Mouse (Mus musculus): ENCODE measurements around the gene Actn1. TPM values are rescaled to one million over a fixed set of nuclear protein-coding genes. Genes with fewer than 3 reads are reported as not detected.

The Actn1 gene
- total and polyA plus RNA-seq, 3 experiments, result 29.0 to 31.7 (median 30.6) TPM

DNA sequence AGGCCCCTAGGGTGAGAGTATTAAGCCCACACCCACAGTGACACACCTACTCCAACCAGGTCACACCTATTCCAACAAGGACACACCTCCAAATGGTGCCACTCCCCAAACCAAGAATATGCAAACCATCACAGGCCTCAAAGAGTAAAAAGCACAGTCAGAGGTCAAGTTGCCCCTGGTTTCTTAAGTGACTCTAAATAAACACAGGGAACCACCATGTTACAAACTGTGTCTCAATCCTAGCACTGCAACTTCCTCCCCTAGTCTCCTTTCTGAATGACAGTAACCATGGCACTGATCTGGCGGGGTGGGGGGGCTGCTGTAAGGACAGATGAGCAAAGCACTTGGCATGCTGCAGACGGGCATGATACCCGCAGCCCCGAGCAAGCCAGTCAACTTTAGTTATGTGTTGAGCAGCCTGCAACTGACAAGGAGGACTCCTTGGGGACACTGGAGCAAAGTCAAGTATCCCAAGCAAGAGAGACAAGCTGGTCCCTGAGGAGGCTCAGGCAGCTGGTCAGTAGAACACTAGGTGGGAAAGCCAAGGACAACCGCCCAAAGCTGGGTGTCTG is 132.9 kb downstream of the Actn1 start:
- peaks cover 26% of the 10 kb centered on the region for H3K4me1 ChIP-seq (ENCODE audit: control insufficient read depth, insufficient read depth, low read length)
- intact Hi-C loops (cut with DNase I), result no loop called here

DNA sequence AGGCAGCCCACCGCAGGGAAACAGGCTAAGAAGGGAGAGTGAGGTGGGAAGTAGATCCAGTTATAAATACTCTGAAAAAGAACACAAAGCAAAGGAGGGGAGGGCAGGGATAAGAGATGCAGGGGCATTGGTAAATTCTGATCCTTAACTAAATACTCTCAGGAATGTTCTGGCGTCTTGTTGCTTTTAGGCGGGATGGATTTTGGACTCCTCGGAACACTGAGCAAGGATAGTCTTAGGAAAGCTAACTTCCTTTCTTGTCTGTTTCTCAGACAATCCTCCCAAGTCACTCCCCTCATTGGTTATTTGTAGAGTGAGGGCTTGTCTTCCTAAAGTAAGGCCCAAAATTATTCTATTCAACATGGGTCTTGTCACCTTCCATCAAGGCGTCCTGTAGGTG is 134.9 kb downstream of the Actn1 start:
- no peak overlapping the region for H3K9ac ChIP-seq (ENCODE audit: low read depth, low read length)
- H3K27ac ChIP-seq, result no peak overlapping the region
- H3K4me1 ChIP-seq (ENCODE audit: control insufficient read depth, insufficient read depth, low read length), result peaks cover 14% of the 10 kb centered on the region
- peaks cover 9% of the 10 kb centered on the region for H3K36me3 ChIP-seq (ENCODE audit: control insufficient read depth, insufficient read depth, low read length)
- 91% methylated on average over 5 of the region's 5 CpGs for WGBS
- intact Hi-C loops (cut with DNase I), result no loop called here
- H3K27me3 ChIP-seq (ENCODE audit: control insufficient read depth, insufficient read depth, low read length), result no peaks in the 10 kb centered on the region
- H3K79me2 ChIP-seq (replicated peaks; ENCODE audit: control insufficient read depth, insufficient read depth, low read length), result no peaks in the 10 kb centered on the region; the same call in 1 of the 2 replicates
- DNase-seq, result no peak
- TF ChIP-seq CTCF (IDR thresholded peaks at IDR 0.05) (no peak), EP300 (IDR thresholded peaks at IDR 0.05; ENCODE audit: insufficient read depth, low read depth, low read length) (no peak), POLR2A (IDR thresholded peaks at IDR 0.05; ENCODE audit: insufficient read depth, low read depth, low read length) (no peak)
- no peak overlapping the region for H3K4me3 ChIP-seq

More for the DNA sequence above, 132.9 kb downstream of the Actn1 start:
- Histone ChIP-seq H3K36me3 (ENCODE audit: control insufficient read depth, insufficient read depth, low read length) (peaks cover 6% of the 10 kb centered on the region; the same call in 1 of the 2 replicates), H3K9ac (ENCODE audit: low read depth, low read length) (no peak overlapping the region), H3K79me2 (replicated peaks; ENCODE audit: control insufficient read depth, insufficient read depth, low read length) (no peaks in the 10 kb centered on the region), H3K27me3 (ENCODE audit: control insufficient read depth, insufficient read depth, low read length) (no peaks in the 10 kb centered on the region), H3K27ac (no peak overlapping the region), H3K4me3 (no peak overlapping the region)
- 65% methylated on average over 5 of the region's 5 CpGs for WGBS
- TF ChIP-seq EP300 (IDR thresholded peaks at IDR 0.05; ENCODE audit: insufficient read depth, low read depth, low read length) (no peak), POLR2A (IDR thresholded peaks at IDR 0.05; ENCODE audit: insufficient read depth, low read depth, low read length) (no peak), CTCF (IDR thresholded peaks at IDR 0.05) (no peak)
- no peak for DNase-seq

DNA sequence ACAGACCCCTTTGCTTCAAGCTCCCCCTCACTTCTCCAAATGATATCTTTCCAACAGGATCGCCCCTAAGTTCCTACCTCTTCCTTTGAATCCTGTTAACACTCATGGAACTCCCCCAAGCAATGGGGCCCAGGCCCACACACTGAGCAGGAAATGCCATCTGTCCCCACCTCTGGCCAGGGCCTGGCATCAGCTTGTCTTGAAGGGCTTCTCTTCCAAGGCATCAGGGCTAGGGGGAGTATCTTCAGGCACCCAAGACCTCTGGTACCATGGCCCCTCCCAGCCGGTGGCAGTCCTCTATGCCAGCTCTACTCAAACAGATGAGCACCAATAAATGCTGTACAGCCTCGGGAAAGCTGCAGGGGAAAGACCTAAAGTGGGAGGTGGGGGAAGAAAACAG is 135.4 kb downstream of the Actn1 start:
- Histone ChIP-seq H3K36me3 (ENCODE audit: control insufficient read depth, insufficient read depth, low read length) (peaks cover 5% of the 10 kb centered on the region), H3K4me3 (no peak overlapping the region), H3K79me2 (replicated peaks; ENCODE audit: control insufficient read depth, insufficient read depth, low read length) (no peaks in the 10 kb centered on the region; the same call in 1 of the 2 replicates), H3K27me3 (ENCODE audit: control insufficient read depth, insufficient read depth, low read length) (no peaks in the 10 kb centered on the region), H3K27ac (no peak overlapping the region), H3K4me1 (ENCODE audit: control insufficient read depth, insufficient read depth, low read length) (peaks cover 11% of the 10 kb centered on the region), H3K9ac (ENCODE audit: low read depth, low read length) (no peak overlapping the region)
- 70% methylated on average over 3 of the region's 3 CpGs for whole genome bisulfite sequencing
- DNase-seq, result no peak
- TF ChIP-seq POLR2A (IDR thresholded peaks at IDR 0.05; ENCODE audit: insufficient read depth, low read depth, low read length) (no peak), CTCF (IDR thresholded peaks at IDR 0.05) (no peak), EP300 (IDR thresholded peaks at IDR 0.05; ENCODE audit: insufficient read depth, low read depth, low read length) (no peak)
- intact Hi-C loops (cut with DNase I), result no loop called here

DNA sequence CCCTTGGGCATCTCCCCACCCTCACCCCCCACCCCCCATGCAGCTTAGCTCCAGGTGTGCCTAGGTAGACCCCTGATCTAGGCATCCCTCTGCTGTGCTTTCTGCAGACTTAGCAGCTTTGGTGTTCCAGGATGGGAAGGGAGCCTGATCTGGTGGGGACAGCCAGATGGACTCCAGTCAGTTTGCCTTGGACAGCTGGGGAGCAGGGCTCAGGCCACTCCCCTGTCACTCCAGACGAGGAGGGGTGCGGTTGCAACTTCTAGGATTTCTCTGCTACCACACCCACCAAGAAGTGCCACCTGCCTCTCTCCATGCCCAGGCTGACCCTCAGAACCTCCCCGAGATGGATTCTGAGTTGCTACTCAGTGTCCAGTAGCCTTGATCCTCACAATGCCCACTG is 136.0 kb downstream of the Actn1 start:
- WGBS, result 78% methylated on average over 3 of the region's 3 CpGs
- Histone ChIP-seq H3K4me1 (ENCODE audit: control insufficient read depth, insufficient read depth, low read length) (peaks cover 7% of the 10 kb centered on the region), H3K79me2 (replicated peaks; ENCODE audit: control insufficient read depth, insufficient read depth, low read length) (no peaks in the 10 kb centered on the region; the same call in 1 of the 2 replicates), H3K27me3 (ENCODE audit: control insufficient read depth, insufficient read depth, low read length) (no peaks in the 10 kb centered on the region), H3K9ac (ENCODE audit: low read depth, low read length) (no peak overlapping the region), H3K36me3 (ENCODE audit: control insufficient read depth, insufficient read depth, low read length) (peaks cover 5% of the 10 kb centered on the region), H3K27ac (no peak overlapping the region), H3K4me3 (no peak overlapping the region)
- TF ChIP-seq EP300 (IDR thresholded peaks at IDR 0.05; ENCODE audit: insufficient read depth, low read depth, low read length), result no peak
- intact Hi-C loops (cut with DNase I), result no loop called here
- DNase-seq, result no peak

DNA sequence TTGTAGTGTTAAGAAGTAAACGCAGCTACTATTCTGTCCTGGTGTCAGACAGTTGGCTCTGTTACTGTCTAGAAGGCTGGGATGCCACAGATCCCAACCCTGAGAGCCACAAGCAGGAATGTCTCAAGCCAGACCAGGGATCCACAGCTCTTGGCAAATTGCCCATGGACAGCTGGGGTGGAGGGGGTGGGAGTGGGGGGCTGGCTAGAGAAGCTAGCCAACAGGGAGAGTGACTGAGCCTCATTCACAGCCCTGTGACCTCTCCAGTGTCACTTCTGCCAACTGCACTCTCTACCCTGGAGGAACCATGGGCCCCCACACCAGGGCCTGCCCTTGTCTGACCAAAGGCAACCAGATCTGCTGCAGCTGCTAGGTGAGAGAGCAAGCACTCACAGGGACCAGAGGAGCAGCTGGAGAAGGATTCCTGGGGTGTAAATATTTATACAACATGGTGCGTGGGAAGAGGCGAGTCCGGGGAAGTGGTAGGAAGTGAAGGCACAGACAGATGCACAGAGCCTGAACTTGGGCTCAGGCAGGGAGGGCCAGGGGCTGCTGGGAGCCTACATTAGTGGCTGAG is 136.9 kb downstream of the Actn1 start:
- intact Hi-C loops (cut with DNase I), result no loop called here
- peak overlapping the region; percentile 21; the same call in 1 of the 2 replicates for H3K27ac ChIP-seq
- H3K27me3 ChIP-seq (ENCODE audit: control insufficient read depth, insufficient read depth, low read length), result no peaks in the 10 kb centered on the region
- DNase-seq, result no peak
- H3K36me3 ChIP-seq (ENCODE audit: control insufficient read depth, insufficient read depth, low read length), result peaks cover 5% of the 10 kb centered on the region
- no peak overlapping the region for H3K4me3 ChIP-seq
- no peak overlapping the region for H3K9ac ChIP-seq (ENCODE audit: low read depth, low read length)
- no peaks in the 10 kb centered on the region; the same call in 1 of the 2 replicates for H3K79me2 ChIP-seq (replicated peaks; ENCODE audit: control insufficient read depth, insufficient read depth, low read length)
- peaks cover 7% of the 10 kb centered on the region for H3K4me1 ChIP-seq (ENCODE audit: control insufficient read depth, insufficient read depth, low read length)
- WGBS, result 26% methylated on average over 4 of the region's 4 CpGs
- TF ChIP-seq CTCF (IDR thresholded peaks at IDR 0.05), result no peak
- no peak for TF ChIP-seq EP300 (IDR thresholded peaks at IDR 0.05; ENCODE audit: insufficient read depth, low read depth, low read length)

DNA sequence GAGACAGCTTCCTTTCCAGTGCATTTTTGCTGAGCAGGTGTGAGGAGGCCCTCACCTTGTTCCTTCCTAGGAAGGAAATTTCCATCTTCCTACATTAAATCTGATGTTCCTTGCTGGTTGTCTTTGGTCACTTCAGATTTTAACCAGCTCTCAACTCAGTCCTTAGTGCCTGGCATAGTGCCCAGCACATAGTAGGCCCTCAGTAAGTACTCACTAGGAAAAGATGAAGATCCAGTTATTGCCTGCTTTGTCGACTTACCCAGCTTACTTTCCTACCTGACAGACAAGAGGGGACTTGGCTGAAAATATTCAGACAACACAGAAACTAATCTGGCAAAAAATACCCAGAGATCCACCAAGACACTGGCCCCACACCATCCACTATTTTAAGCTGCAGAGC is 138.7 kb downstream of the Actn1 start:
- intact Hi-C loops (cut with DNase I), result no loop called here
- TF ChIP-seq POLR2A (IDR thresholded peaks at IDR 0.05; ENCODE audit: insufficient read depth, low read depth, low read length), result no peak
- TF ChIP-seq EP300 (IDR thresholded peaks at IDR 0.05; ENCODE audit: insufficient read depth, low read depth, low read length), result no peak
- TF ChIP-seq CTCF (IDR thresholded peaks at IDR 0.05), result no peak
- H3K9ac ChIP-seq (ENCODE audit: low read depth, low read length), result no peak overlapping the region

More for the DNA sequence above, 138.7 kb downstream of the Actn1 start:
- no peak for DNase-seq
- WGBS, result 61% methylated on average over 1 of the region's 1 CpGs
- Histone ChIP-seq H3K36me3 (ENCODE audit: control insufficient read depth, insufficient read depth, low read length) (peaks cover 5% of the 10 kb centered on the region), H3K4me3 (no peak overlapping the region), H3K79me2 (replicated peaks; ENCODE audit: control insufficient read depth, insufficient read depth, low read length) (no peaks in the 10 kb centered on the region; the same call in 1 of the 2 replicates), H3K27ac (no peak overlapping the region), H3K27me3 (ENCODE audit: control insufficient read depth, insufficient read depth, low read length) (no peaks in the 10 kb centered on the region), H3K4me1 (ENCODE audit: control insufficient read depth, insufficient read depth, low read length) (peaks cover 9% of the 10 kb centered on the region)

All from heart, adult 2 months (tissue).